34 mouse cellular contexts compared by ENCODE assay signal in the genomic region with DNA sequence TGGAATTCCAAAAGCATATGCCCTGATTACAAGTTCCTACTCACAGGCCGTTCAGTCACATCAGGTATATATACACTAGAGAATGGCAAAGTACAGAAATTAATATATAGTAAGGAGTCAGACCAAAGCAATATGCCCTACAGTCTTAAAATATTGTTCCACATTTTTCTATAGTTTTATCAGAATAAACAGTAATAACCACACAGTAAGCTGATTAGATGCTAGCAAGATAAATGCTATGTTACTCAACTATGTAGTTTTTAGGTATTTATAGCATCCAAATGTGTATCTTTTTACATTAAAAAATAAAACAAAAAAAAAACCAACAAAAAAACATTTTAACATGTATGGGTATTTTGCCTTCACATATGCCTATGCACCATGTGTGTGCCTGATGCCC. TPM values are rescaled to one million over a fixed set of nuclear protein-coding genes. Genes with fewer than 3 reads are reported as not detected.
DNase-seq lines count a peak whose midpoint lies in the region; ATAC-seq and TF ChIP-seq lines count a peak whose summit lies in the region.
"Had no signal": no experiment of that assay in that cellular context is flagged by ENCODE, and none has a peak within 500 bp of the region (broad histone marks: within the 10 kb centered on the region; RNA-seq: fewer than 3 reads in every experiment).

No protein-coding gene starts in this region.

- WGBS in heart, adult 2 months, result 34% methylated on average over 1 of the region's 1 CpGs
- 53% methylated on average over 1 of the region's 1 CpGs for WGBS in heart, embryonic 10.5 days
- WGBS in heart, embryonic 15.5 days, result 22% methylated on average over 1 of the region's 1 CpGs

- H3K4me2 ChIP-seq in heart, embryonic 15.5 days, result no peak overlapping the region
- H3K4me2 ChIP-seq in myocyte (ENCODE audit: low read depth), result peak overlapping the region; percentile 60
- H3K4me2 ChIP-seq: embryonic facial prominence, embryonic 12.5 days; embryonic facial prominence, embryonic 15.5 days; forebrain, embryonic 12.5 days; forebrain, embryonic 15.5 days; heart, embryonic 12.5 days; hindbrain, embryonic 14.5 days had no signal

- peaks cover 45% of the 10 kb centered on the region for H3K36me3 ChIP-seq in heart, adult 2 months (ENCODE audit: control insufficient read depth, insufficient read depth, low read length)
- H3K36me3 ChIP-seq in heart, embryonic 10.5 days, result no peaks in the 10 kb centered on the region
- no peaks in the 10 kb centered on the region for H3K36me3 ChIP-seq in heart, embryonic 15.5 days
- H3K36me3 ChIP-seq in MEL (ENCODE audit: control insufficient read depth in 1 of 2, insufficient read depth in 2 of 2, low read length in 2 of 2) (peaks cover 0 to 69% of the 10 kb centered on the region in 2 experiments; a peak in 2 of 4 replicates), myocyte (ENCODE audit: control insufficient read depth, insufficient read depth) (no peaks in the 10 kb centered on the region)
- H3K36me3 ChIP-seq: embryonic facial prominence, embryonic 12.5 days; embryonic facial prominence, embryonic 15.5 days; forebrain, embryonic 12.5 days; forebrain, embryonic 15.5 days; heart, embryonic 12.5 days had no signal

- H3K4me3 ChIP-seq in heart, adult 2 months, result no peak overlapping the region
- no peak overlapping the region for H3K4me3 ChIP-seq in heart, embryonic 10.5 days
- no peak overlapping the region for H3K4me3 ChIP-seq in heart, embryonic 15.5 days
- no peak overlapping the region; a peak in 1 of 4 replicates for H3K4me3 ChIP-seq in MEL (ENCODE audit: control insufficient read depth in 1 of 2, insufficient read depth in 1 of 2, low read depth in 2 of 2, low read length in 2 of 2)
- H3K4me3 ChIP-seq in myocyte, result no peak overlapping the region
- H3K4me3 ChIP-seq: embryonic facial prominence, embryonic 12.5 days; embryonic facial prominence, embryonic 15.5 days; erythroblast, embryonic 14.5 days; forebrain, embryonic 12.5 days; forebrain, embryonic 15.5 days; heart, embryonic 12.5 days had no signal

- no peaks in the 10 kb centered on the region for H3K27me3 ChIP-seq in heart, adult 2 months (ENCODE audit: control insufficient read depth, insufficient read depth, low read length)
- H3K27me3 ChIP-seq in heart, embryonic 10.5 days (ENCODE audit: insufficient read depth, poor library complexity, severe bottlenecking), result no peaks in the 10 kb centered on the region
- no peaks in the 10 kb centered on the region for H3K27me3 ChIP-seq in heart, embryonic 15.5 days
- H3K27me3 ChIP-seq in MEL (ENCODE audit: control insufficient read depth in 1 of 2, insufficient read depth in 2 of 2, low read length in 2 of 2) (no peaks in the 10 kb centered on the region), myocyte (ENCODE audit: control insufficient read depth, insufficient read depth, insufficient read length) (no peaks in the 10 kb centered on the region)
- H3K27me3 ChIP-seq: CH12.LX; embryonic facial prominence, embryonic 12.5 days; embryonic facial prominence, embryonic 15.5 days; forebrain, embryonic 12.5 days; forebrain, embryonic 15.5 days; heart, embryonic 12.5 days had no signal

- H3K27ac ChIP-seq in heart, adult 2 months, result peak overlapping the region; percentile 67
- H3K27ac ChIP-seq in heart, embryonic 10.5 days, result no peak overlapping the region
- H3K27ac ChIP-seq in heart, embryonic 15.5 days, result 0 out of 2 replicates have a peak overlapping the region, but pooled peaks have one; percentile 27
- 0 out of 2 replicates have a peak overlapping the region, but pooled peaks have one; percentile 19 for H3K27ac ChIP-seq in MEL (ENCODE audit: control insufficient read depth, low read depth, low read length)
- H3K27ac ChIP-seq: embryonic facial prominence, embryonic 12.5 days; embryonic facial prominence, embryonic 15.5 days; forebrain, embryonic 12.5 days; forebrain, embryonic 15.5 days; hindbrain, embryonic 14.5 days; hindbrain, postnatal 0 days had no signal

- H3K4me1 ChIP-seq in heart, adult 2 months (ENCODE audit: control insufficient read depth, insufficient read depth, low read length), result peaks cover 12% of the 10 kb centered on the region
- H3K4me1 ChIP-seq in heart, embryonic 10.5 days, result peaks cover 19% of the 10 kb centered on the region
- peaks cover 24% of the 10 kb centered on the region for H3K4me1 ChIP-seq in heart, embryonic 15.5 days (replicated peaks)
- peaks cover 15 to 48% of the 10 kb centered on the region in 2 experiments for H3K4me1 ChIP-seq in MEL (ENCODE audit: control insufficient read depth in 1 of 2, insufficient read depth in 2 of 2, low read length in 2 of 2)

- TF ChIP-seq RAD21 in MEL (IDR thresholded peaks at IDR 0.05; ENCODE audit: low read depth, low read length), result no peak

- DNase-seq in heart, adult 2 months, result no peak
- DNase-seq in heart, embryonic 10.5 days (ENCODE audit: low spot score), result no peak
- DNase-seq in heart, postnatal 14 days, result no peak
- no peak for DNase-seq in MEL (ENCODE audit: low read depth, low spot score)
- DNase-seq in ovary, postnatal 36 days (ENCODE audit: low spot score), result no peak
- DNase-seq: adrenal gland, adult 2 months; adrenal gland, postnatal 14 days; B cell, adult 2 months; cerebellum, adult 11 months; cerebellum, adult 2 months; cerebellum, adult 9-11 months; cerebellum, postnatal 25 days; gastrocnemius, postnatal 14 days; heart, adult 11 months; heart, postnatal 10 days; heart, postnatal 4 days had no signal

- TF ChIP-seq EP300 in heart, adult 2 months (IDR thresholded peaks at IDR 0.05; ENCODE audit: insufficient read depth, low read depth, low read length), result no peak
- TF ChIP-seq EP300 in MEL (IDR thresholded peaks at IDR 0.05; ENCODE audit: low read depth in 1 of 2, low read length in 2 of 2), result peak; percentile 43 to 72; a peak in 3 of 4 replicates

- intact Hi-C loops in heart, adult 2 months (cut with DNase I), result no loop called here
- intact Hi-C loops in heart, postnatal 14 days (cut with DNase I), result no loop called here

- H3K79me2 ChIP-seq in heart, adult 2 months (replicated peaks; ENCODE audit: control insufficient read depth, insufficient read depth, low read length), result 0 out of 2 replicates have a peak, but pooled peaks cover 3% of the 10 kb centered on the region
- peaks cover 31% of the 10 kb centered on the region for H3K79me2 ChIP-seq in MEL (ENCODE audit: control insufficient read depth, insufficient read depth, low read length, poor library complexity)
- H3K79me2 ChIP-seq in myocyte (ENCODE audit: control insufficient read depth, insufficient read depth), result peaks cover 97% of the 10 kb centered on the region

- H3ac ChIP-seq in myocyte (ENCODE audit: control insufficient read depth, insufficient read length), result no peak overlapping the region

- no peak for ATAC-seq in heart, embryonic 15.5 days (replicated peaks; ENCODE audit: insufficient number of reproducible peaks, insufficient read depth, low FRiP score, low read depth)
- ATAC-seq: forebrain, embryonic 15.5 days; hindbrain, postnatal 0 days; inflammation-experienced regulatory T-cells, adult 6 months; intestine, embryonic 16.5 days had no signal

- no peaks in the 10 kb centered on the region for H3K9me3 ChIP-seq in heart, embryonic 10.5 days
- no peaks in the 10 kb centered on the region for H3K9me3 ChIP-seq in heart, embryonic 15.5 days (replicated peaks)
- H3K9me3 ChIP-seq in MEL (replicated peaks; ENCODE audit: insufficient read depth, low read length), result no peaks in the 10 kb centered on the region
- H3K9me3 ChIP-seq: embryonic facial prominence, embryonic 12.5 days; embryonic facial prominence, embryonic 15.5 days; forebrain, embryonic 12.5 days; forebrain, embryonic 15.5 days; G1E; heart, embryonic 12.5 days had no signal

- TF ChIP-seq CTCF in heart, adult 2 months (IDR thresholded peaks at IDR 0.05), result no peak
- TF ChIP-seq CTCF in MEL (IDR thresholded peaks at IDR 0.05 in 2 of 3, conservative IDR thresholded peaks at IDR 0.05 in 1 of 3; ENCODE audit: control insufficient read depth in 1 of 3, insufficient read depth in 1 of 3, low read depth in 2 of 3, low read length in 3 of 3, poor library complexity in 1 of 3, severe bottlenecking in 1 of 3), result no peak

- TF ChIP-seq POLR2A in heart, adult 2 months (IDR thresholded peaks at IDR 0.05; ENCODE audit: insufficient read depth, low read depth, low read length), result no peak
- TF ChIP-seq POLR2A in MEL (IDR thresholded peaks at IDR 0.05; ENCODE audit: control insufficient read depth in 1 of 2, insufficient read depth in 1 of 2, low read depth in 1 of 2, low read length in 2 of 2, poor library complexity in 1 of 2) (no peak), myocyte (IDR thresholded peaks at IDR 0.05; ENCODE audit: insufficient read length, low read depth) (no peak)

- H3K9ac ChIP-seq in heart, adult 2 months (ENCODE audit: low read depth, low read length), result no peak overlapping the region
- H3K9ac ChIP-seq in heart, embryonic 15.5 days, result no peak overlapping the region
- H3K9ac ChIP-seq in MEL (ENCODE audit: control insufficient read depth, low read depth, low read length, poor library complexity, severe bottlenecking), result no peak overlapping the region
- H3K9ac ChIP-seq: embryonic facial prominence, embryonic 12.5 days; embryonic facial prominence, embryonic 15.5 days; forebrain, embryonic 12.5 days; forebrain, embryonic 15.5 days; heart, embryonic 12.5 days; hindbrain, embryonic 14.5 days had no signal

TF ChIP-seq in MEL, 35 proteins besides CTCF, POLR2A, EP300 and RAD21 (continues in another document):
- no peak for TF ChIP-seq UBTF (IDR thresholded peaks at IDR 0.05; ENCODE audit: borderline replicate concordance, insufficient read depth, low read depth, low read length)

RNA-seq across cellular contexts. Expression of a gene that starts 5.7 kb away (rescaled TPM):
- 10 to 100 TPM; 34.6 to 38.9 TPM for total RNA-seq in heart, adult 2 months (2021)
- 24.9 and 27.1 TPM in 2 replicates for polyA plus RNA-seq in heart, adult 2 months (2012; rRNA removed)
- polyA plus RNA-seq in heart, embryonic 10.5 days (2016; fragmentation: Nextera tagmentation; extraction: Ambion mirVana), result 23.7 and 25.6 TPM in 2 replicates
- 29.2 and 33.2 TPM in 2 replicates for polyA plus RNA-seq in heart, embryonic 15.5 days (2015; fragmentation: Nextera tagmentation; extraction: Ambion mirVana)
- total RNA-seq in heart, postnatal 14 days (2021), result 10 to 100 TPM; 35.7 to 39.8 TPM
- 4.3 and 5.5 TPM in 2 replicates for total RNA-seq in MEL (2012; rRNA removed)
- polyA plus RNA-seq in MEL (2012; ENCODE audit: insufficient read depth in 1 of 2, insufficient read length in 2 of 2, low read depth in 1 of 2, low replicate concordance in 2 of 2, missing spikeins in 1 of 2), result 10 to 100 TPM in 1 of 2 experiments, not detected in 1; 17.2 TPM
- polyA plus RNA-seq in myocyte (2012; fragmentation: generic; extraction: Trizol), result 18.8 TPM

RNA-seq across cellular contexts. Expression of a gene that starts 56.7 kb away (rescaled TPM):
- total RNA-seq in heart, adult 2 months (2021), result not detected
- polyA plus RNA-seq in heart, adult 2 months (2012; rRNA removed), result not detected in 2 replicates
- polyA plus RNA-seq in heart, embryonic 10.5 days (2016; fragmentation: Nextera tagmentation; extraction: Ambion mirVana), result not detected in 2 replicates
- not detected in 2 replicates for polyA plus RNA-seq in heart, embryonic 15.5 days (2015; fragmentation: Nextera tagmentation; extraction: Ambion mirVana)
- total RNA-seq in heart, postnatal 14 days (2021), result not detected
- not detected in 2 replicates for total RNA-seq in MEL (2012; rRNA removed)
- not detected for polyA plus RNA-seq in MEL (2012; ENCODE audit: insufficient read depth in 1 of 2, insufficient read length in 2 of 2, low read depth in 1 of 2, low replicate concordance in 2 of 2, missing spikeins in 1 of 2)
- not detected for polyA plus RNA-seq in myocyte (2012; fragmentation: generic; extraction: Trizol)
- total RNA-seq: adrenal gland, adult 2 months; adrenal gland, postnatal 14 days; adrenal gland, postnatal 4 days; CH12.LX; common myeloid progenitor, adult 5-6 weeks; G1E; gastrocnemius, postnatal 14 days; gastrocnemius, postnatal 4 days; heart, postnatal 10 days; heart, postnatal 4 days; hindbrain, postnatal 0 days had no signal
- polyA plus RNA-seq: adrenal gland, adult 2 months; cerebellum, adult 2 months; embryonic facial prominence, embryonic 12.5 days; embryonic facial prominence, embryonic 15.5 days; erythroblast, embryonic 14.5 days; forebrain, embryonic 12.5 days; forebrain, embryonic 15.5 days; G1E; heart, embryonic 12.5 days; hindbrain, embryonic 11.5 days; hindbrain, embryonic 14.5 days; hindbrain, postnatal 0 days; inflammation-experienced regulatory T-cells, adult 6 months; intestine, embryonic 16.5 days had no signal
